Mouse (Mus musculus) liver, postnatal 0 days (tissue): Measurements from ENCODE around the gene Tagln3.

Experiments used
- CTCF ChIP-seq: sonication (generic); IDR thresholded peaks from 2 replicates; pipeline ENCODE4 v1.5.1; 2016; ENCODE audit warnings: antibody characterized with exemption, low read depth
- EP300 ChIP-seq: IDR thresholded peaks from 2 replicates; pipeline ENCODE4 v1.6.1; 2016; ENCODE audit warnings: antibody characterized with exemption, low read depth, mild to moderate bottlenecking

- no peak for TF ChIP-seq CTCF
- no peak for TF ChIP-seq EP300
Observed at GRCm38 (mm10) chr16:45718296-45718695, 6.1 kb downstream of the Tagln3 start.
